20 mouse cellular contexts compared by ENCODE assay signal in genomic region chr4:94188354-94188753, GRCm38 (mm10).
DNase-seq lines count a peak whose midpoint lies in the region; ATAC-seq and TF ChIP-seq lines count a peak whose summit lies in the region.
"Had no signal": no experiment of that assay in that cellular context is flagged by ENCODE, and none has a peak within 500 bp of the region (broad histone marks: within the 10 kb centered on the region; RNA-seq: fewer than 3 reads in every experiment).

No protein-coding gene starts in this region.

- WGBS in forebrain, embryonic 14.5 days: 68% methylated on average over 2 of the region's 2 CpGs
- 66% methylated on average over 2 of the region's 2 CpGs for WGBS in forebrain, embryonic 16.5 days
- WGBS in heart, embryonic 16.5 days: 40% methylated on average over 2 of the region's 2 CpGs
- 36% methylated on average over 2 of the region's 2 CpGs for WGBS in lung, embryonic 14.5 days
- WGBS in lung, postnatal 0 days: 35% methylated on average over 2 of the region's 2 CpGs

- H3K27ac ChIP-seq in forebrain, embryonic 14.5 days (ENCODE audit: low read depth, low read length): no peak overlapping the region
- no peak overlapping the region for H3K27ac ChIP-seq in forebrain, embryonic 16.5 days (ENCODE audit: low read length)
- H3K27ac ChIP-seq in heart, embryonic 16.5 days (ENCODE audit: low read length): no peak overlapping the region
- H3K27ac ChIP-seq in lung, embryonic 14.5 days (ENCODE audit: low read depth): no peak overlapping the region
- H3K27ac ChIP-seq in lung, postnatal 0 days (ENCODE audit: low read length): no peak overlapping the region
- no peak overlapping the region for H3K27ac ChIP-seq in MEL (ENCODE audit: control insufficient read depth, low read depth, low read length)
- H3K27ac ChIP-seq: kidney, postnatal 0 days; limb, embryonic 13.5 days; midbrain, embryonic 10.5 days; stomach, embryonic 15.5 days had no signal

- no peak for TF ChIP-seq CTCF in lung, embryonic 14.5 days (IDR thresholded peaks at IDR 0.05; ENCODE audit: low read depth)
- TF ChIP-seq CTCF in lung, postnatal 0 days (IDR thresholded peaks at IDR 0.05): no peak
- no peak for TF ChIP-seq CTCF in MEL (IDR thresholded peaks at IDR 0.05 in 2 of 3, conservative IDR thresholded peaks at IDR 0.05 in 1 of 3; ENCODE audit: control insufficient read depth in 1 of 3, insufficient read depth in 1 of 3, low read depth in 2 of 3, low read length in 3 of 3, poor library complexity in 1 of 3, severe bottlenecking in 1 of 3)

- no peak for DNase-seq in forebrain, embryonic 14.5 days (ENCODE audit: low spot score)
- DNase-seq in heart, adult 11 months: no peak
- DNase-seq in lung, embryonic 14.5 days: peak; percentile 39
- no peak for DNase-seq in lung, postnatal 0 days (ENCODE audit: low spot score)
- peak; percentile 48 for DNase-seq in MEL (ENCODE audit: low read depth, low spot score)
- no peak for DNase-seq in urinary bladder, postnatal 10 days (ENCODE audit: low spot score)
- DNase-seq: gastrocnemius, postnatal 25 days; right cerebral cortex, postnatal 25 days; thymus, postnatal 25 days had no signal

- H3K9ac ChIP-seq in forebrain, embryonic 14.5 days (ENCODE audit: low read length): no peak overlapping the region
- H3K9ac ChIP-seq in forebrain, embryonic 16.5 days (replicated peaks; ENCODE audit: low read depth, low read length): no peak overlapping the region
- no peak overlapping the region for H3K9ac ChIP-seq in heart, embryonic 16.5 days (ENCODE audit: low read length)
- no peak overlapping the region for H3K9ac ChIP-seq in lung, embryonic 14.5 days
- no peak overlapping the region for H3K9ac ChIP-seq in lung, postnatal 0 days (replicated peaks; ENCODE audit: low read depth)
- no peak overlapping the region for H3K9ac ChIP-seq in MEL (ENCODE audit: control insufficient read depth, low read depth, low read length, poor library complexity, severe bottlenecking)
- H3K9ac ChIP-seq: heart, embryonic 12.5 days; limb, embryonic 13.5 days; stomach, embryonic 15.5 days had no signal

- no peak for TF ChIP-seq EP300 in lung, postnatal 0 days (IDR thresholded peaks at IDR 0.05)
- TF ChIP-seq EP300 in MEL (IDR thresholded peaks at IDR 0.05; ENCODE audit: low read depth in 1 of 2, low read length in 2 of 2): peak; percentile 53 to 80

- no peak overlapping the region for H3K4me3 ChIP-seq in forebrain, embryonic 14.5 days (ENCODE audit: low read depth, low read length)
- H3K4me3 ChIP-seq in forebrain, embryonic 16.5 days (replicated peaks; ENCODE audit: low read length): no peak overlapping the region
- H3K4me3 ChIP-seq in heart, embryonic 16.5 days (ENCODE audit: low read length): no peak overlapping the region
- H3K4me3 ChIP-seq in lung, embryonic 14.5 days (ENCODE audit: low read depth, low read length): no peak overlapping the region
- H3K4me3 ChIP-seq in lung, postnatal 0 days (ENCODE audit: low read depth, low read length): no peak overlapping the region
- no peak overlapping the region for H3K4me3 ChIP-seq in MEL (ENCODE audit: control insufficient read depth in 1 of 2, insufficient read depth in 1 of 2, low read depth in 2 of 2, low read length in 2 of 2)
- H3K4me3 ChIP-seq: erythroblast, embryonic 14.5 days; heart, embryonic 12.5 days; limb, embryonic 13.5 days; midbrain, embryonic 10.5 days; myocyte; stomach, embryonic 15.5 days had no signal

- no peaks in the 10 kb centered on the region for H3K36me3 ChIP-seq in forebrain, embryonic 14.5 days (ENCODE audit: control insufficient read depth, insufficient read depth, low read length)
- no peaks in the 10 kb centered on the region for H3K36me3 ChIP-seq in forebrain, embryonic 16.5 days (ENCODE audit: control insufficient read depth, insufficient read depth)
- H3K36me3 ChIP-seq in heart, embryonic 16.5 days (ENCODE audit: control insufficient read depth, insufficient read depth): no peaks in the 10 kb centered on the region
- no peaks in the 10 kb centered on the region for H3K36me3 ChIP-seq in lung, embryonic 14.5 days (ENCODE audit: insufficient read depth)
- H3K36me3 ChIP-seq in lung, postnatal 0 days (ENCODE audit: insufficient read depth, low read length): no peaks in the 10 kb centered on the region
- H3K36me3 ChIP-seq in MEL (ENCODE audit: control insufficient read depth in 1 of 2, insufficient read depth in 2 of 2, low read length in 2 of 2): peaks cover 0 to 11% of the 10 kb centered on the region in 2 experiments; a peak in 2 of 4 replicates
- H3K36me3 ChIP-seq: G1E; heart, embryonic 12.5 days; limb, embryonic 13.5 days; midbrain, embryonic 10.5 days; stomach, embryonic 15.5 days had no signal

- no peak for TF ChIP-seq RAD21 in MEL (IDR thresholded peaks at IDR 0.05; ENCODE audit: low read depth, low read length)

- H3K9me3 ChIP-seq in forebrain, embryonic 14.5 days (replicated peaks; ENCODE audit: control insufficient read depth, low read length): no peaks in the 10 kb centered on the region
- H3K9me3 ChIP-seq in forebrain, embryonic 16.5 days (ENCODE audit: control insufficient read depth, low read length): no peaks in the 10 kb centered on the region
- H3K9me3 ChIP-seq in heart, embryonic 16.5 days (replicated peaks; ENCODE audit: control insufficient read depth, low read length): no peaks in the 10 kb centered on the region
- no peaks in the 10 kb centered on the region for H3K9me3 ChIP-seq in lung, embryonic 14.5 days (ENCODE audit: low read depth, low read length)
- H3K9me3 ChIP-seq in lung, postnatal 0 days (ENCODE audit: low read length): no peaks in the 10 kb centered on the region
- no peaks in the 10 kb centered on the region for H3K9me3 ChIP-seq in MEL (replicated peaks; ENCODE audit: insufficient read depth, low read length)
- H3K9me3 ChIP-seq: G1E; heart, embryonic 12.5 days; limb, embryonic 13.5 days; midbrain, embryonic 10.5 days; stomach, embryonic 15.5 days had no signal

- H3K4me2 ChIP-seq in forebrain, embryonic 14.5 days (ENCODE audit: low read length): no peak overlapping the region
- H3K4me2 ChIP-seq in forebrain, embryonic 16.5 days (ENCODE audit: low read length): no peak overlapping the region
- H3K4me2 ChIP-seq in heart, embryonic 16.5 days (ENCODE audit: low read depth, low read length): no peak overlapping the region
- no peak overlapping the region for H3K4me2 ChIP-seq in lung, embryonic 14.5 days
- H3K4me2 ChIP-seq in lung, postnatal 0 days (replicated peaks; ENCODE audit: low read depth, low read length): no peak overlapping the region
- H3K4me2 ChIP-seq: heart, embryonic 12.5 days; limb, embryonic 13.5 days; liver, embryonic 11.5 days; stomach, embryonic 15.5 days had no signal

- no peaks in the 10 kb centered on the region for H3K27me3 ChIP-seq in forebrain, embryonic 14.5 days (replicated peaks; ENCODE audit: control insufficient read depth, insufficient read depth, low read length)
- no peaks in the 10 kb centered on the region for H3K27me3 ChIP-seq in forebrain, embryonic 16.5 days (replicated peaks; ENCODE audit: control insufficient read depth, insufficient read depth, low read length)
- no peaks in the 10 kb centered on the region for H3K27me3 ChIP-seq in heart, embryonic 16.5 days (ENCODE audit: control insufficient read depth, insufficient read depth, low read length)
- no peaks in the 10 kb centered on the region for H3K27me3 ChIP-seq in lung, embryonic 14.5 days (ENCODE audit: insufficient read depth, low read length)
- no peaks in the 10 kb centered on the region for H3K27me3 ChIP-seq in lung, postnatal 0 days (replicated peaks; ENCODE audit: insufficient read depth, low read length)
- no peaks in the 10 kb centered on the region for H3K27me3 ChIP-seq in MEL (ENCODE audit: control insufficient read depth in 1 of 2, insufficient read depth in 2 of 2, low read length in 2 of 2)
- H3K27me3 ChIP-seq: heart, embryonic 12.5 days; limb, embryonic 13.5 days; stomach, embryonic 15.5 days had no signal

- H3K4me1 ChIP-seq in forebrain, embryonic 14.5 days (ENCODE audit: control insufficient read depth, insufficient read depth, low read length): peaks cover 4% of the 10 kb centered on the region; the same call in 1 of the 2 replicates
- peaks cover 8% of the 10 kb centered on the region for H3K4me1 ChIP-seq in forebrain, embryonic 16.5 days (replicated peaks; ENCODE audit: control insufficient read depth, insufficient read depth, low read length)
- peaks cover 10% of the 10 kb centered on the region for H3K4me1 ChIP-seq in heart, embryonic 16.5 days (ENCODE audit: control insufficient read depth, insufficient read depth, low read length)
- H3K4me1 ChIP-seq in lung, embryonic 14.5 days (ENCODE audit: insufficient read depth): no peaks in the 10 kb centered on the region
- H3K4me1 ChIP-seq in lung, postnatal 0 days (ENCODE audit: insufficient read depth, low read depth, low read length): no peaks in the 10 kb centered on the region
- peaks cover 8% of the 10 kb centered on the region in 2 experiments; a peak in 3 of 4 replicates for H3K4me1 ChIP-seq in MEL (ENCODE audit: control insufficient read depth in 1 of 2, insufficient read depth in 2 of 2, low read length in 2 of 2)
- H3K4me1 ChIP-seq: limb, embryonic 13.5 days; stomach, embryonic 15.5 days had no signal

- no peak for TF ChIP-seq POLR2A in MEL (IDR thresholded peaks at IDR 0.05; ENCODE audit: control insufficient read depth in 1 of 2, insufficient read depth in 1 of 2, low read depth in 1 of 2, low read length in 2 of 2, poor library complexity in 1 of 2)

- H3K79me2 ChIP-seq in MEL (ENCODE audit: control insufficient read depth, insufficient read depth, low read length, poor library complexity): no peaks in the 10 kb centered on the region

- peak; percentile 30; the same call in 1 of the 2 replicates for ATAC-seq in forebrain, embryonic 14.5 days
- ATAC-seq in forebrain, embryonic 16.5 days: no peak
- 0 out of 2 replicates have a peak, but pooled peaks have one; percentile 37 for ATAC-seq in heart, embryonic 16.5 days (replicated peaks; ENCODE audit: extremely low read depth, insufficient read depth, low FRiP score)
- ATAC-seq in lung, embryonic 14.5 days (ENCODE audit: insufficient read depth): peak; percentile 22; the same call in 1 of the 2 replicates
- ATAC-seq in lung, postnatal 0 days: no peak

TF ChIP-seq in MEL, 35 proteins besides CTCF, POLR2A, EP300 and RAD21:
- no peak for TF ChIP-seq SMC3 (IDR thresholded peaks at IDR 0.05; ENCODE audit: low read depth, low read length)
- TF ChIP-seq NRF1 (IDR thresholded peaks at IDR 0.05; ENCODE audit: insufficient read depth, low read depth, low read length, poor library complexity, severe bottlenecking): no peak
- TF ChIP-seq ETS1 (IDR thresholded peaks at IDR 0.05; ENCODE audit: low read depth, low read length): peak; percentile 74
- TF ChIP-seq TAL1 (IDR thresholded peaks at IDR 0.05; ENCODE audit: low read length): peak; percentile 26; the same call in 1 of the 2 replicates
- TF ChIP-seq TCF12 (IDR thresholded peaks at IDR 0.05; ENCODE audit: low read depth, low read length): peak; percentile 91
- TF ChIP-seq GATA1 (IDR thresholded peaks at IDR 0.05; ENCODE audit: low read depth, low read length): peak; percentile 65
- TF ChIP-seq RCOR1 (IDR thresholded peaks at IDR 0.05; ENCODE audit: low read depth, low read length): 0 out of 2 replicates have a peak, but pooled peaks have one; percentile 36

Comparison
In these comparisons a context has a peak if more than half of its experiments do, and no peak if none do; other contexts are left out.
1. ATAC-seq: peak in forebrain, embryonic 14.5 days (single experiment), heart, embryonic 16.5 days (single experiment) and lung, embryonic 14.5 days (single experiment); none in forebrain, embryonic 16.5 days (single experiment) and lung, postnatal 0 days (single experiment).
2. DNase-seq: peak in lung, embryonic 14.5 days (single experiment) and MEL (single experiment); none in forebrain, embryonic 14.5 days (single experiment), heart, adult 11 months (single experiment), lung, postnatal 0 days (single experiment) and urinary bladder, postnatal 10 days (single experiment).